In genomic region chr7:64266587-64266986, GRCm38 (mm10) we compare ENCODE assay signal across 21 mouse cellular contexts.
"Had no signal": no experiment of that assay in that cellular context is flagged by ENCODE, and none has a peak within 500 bp of the region (broad histone marks: within the 10 kb centered on the region; RNA-seq: fewer than 3 reads in every experiment).

No protein-coding gene starts in this region.

- H3K9me3 ChIP-seq: limb, embryonic 10.5 days; liver, embryonic 12.5 days; liver, embryonic 15.5 days; lung, embryonic 15.5 days; midbrain, embryonic 15.5 days had no signal

- H3K4me3 ChIP-seq: limb, embryonic 10.5 days; limb, embryonic 13.5 days; liver, embryonic 12.5 days; liver, embryonic 15.5 days; lung, embryonic 15.5 days; midbrain, embryonic 12.5 days; midbrain, embryonic 15.5 days; myocyte; neural tube, embryonic 13.5 days had no signal

- DNase-seq: kidney, adult 2 months; kidney, postnatal 14 days; kidney, postnatal 4 days; liver; lung, adult 18-20 months; lung, postnatal 14 days; lung, postnatal 4 days; retina, postnatal 1 day; right cerebral cortex, postnatal 25 days; spleen, adult 18-20 months; thymus, adult 18-20 months; thymus, postnatal 36 days had no signal

- H3K27me3 ChIP-seq: midbrain, embryonic 15.5 days had no signal

- H3K4me2 ChIP-seq: limb, embryonic 13.5 days; liver, embryonic 12.5 days; liver, embryonic 15.5 days; lung, embryonic 15.5 days; midbrain, embryonic 12.5 days; midbrain, embryonic 15.5 days; neural tube, embryonic 13.5 days had no signal

- H3K9ac ChIP-seq: limb, embryonic 13.5 days; liver, embryonic 12.5 days; liver, embryonic 15.5 days; lung, embryonic 15.5 days; midbrain, embryonic 12.5 days; midbrain, embryonic 15.5 days; neural tube, embryonic 13.5 days had no signal

- H3K4me1 ChIP-seq: liver, embryonic 12.5 days; liver, embryonic 15.5 days; lung, embryonic 15.5 days; midbrain, embryonic 12.5 days; midbrain, embryonic 15.5 days; neural tube, embryonic 13.5 days had no signal

- H3K27ac ChIP-seq: limb, embryonic 10.5 days; limb, embryonic 13.5 days; liver, embryonic 12.5 days; liver, embryonic 15.5 days; lung, embryonic 15.5 days; midbrain, embryonic 12.5 days; midbrain, embryonic 15.5 days; neural tube, embryonic 13.5 days had no signal

- ATAC-seq: liver, embryonic 12.5 days; midbrain, embryonic 15.5 days had no signal

- H3K36me3 ChIP-seq: limb, embryonic 10.5 days; limb, embryonic 13.5 days; liver, embryonic 12.5 days; liver, embryonic 15.5 days; lung, embryonic 15.5 days; midbrain, embryonic 12.5 days; midbrain, embryonic 15.5 days; neural tube, embryonic 13.5 days had no signal
